Comparison of ENCODE assay signal across 21 mouse cellular contexts in genomic region chr10:95288206-95288605, GRCm38 (mm10). TPM values are rescaled to one million over a fixed set of nuclear protein-coding genes. Genes with fewer than 3 reads are reported as not detected.
DNase-seq lines count a peak whose midpoint lies in the region; ATAC-seq and TF ChIP-seq lines count a peak whose summit lies in the region.
"Had no signal": no experiment of that assay in that cellular context is flagged by ENCODE, and none has a peak within 500 bp of the region (broad histone marks: within the 10 kb centered on the region; RNA-seq: fewer than 3 reads in every experiment).

No protein-coding gene starts in this region.

- H3K4me2 ChIP-seq in forebrain, embryonic 16.5 days (ENCODE audit: low read length), result no peak overlapping the region
- no peak overlapping the region for H3K4me2 ChIP-seq in stomach, postnatal 0 days (replicated peaks; ENCODE audit: low read depth)
- H3K4me2 ChIP-seq: embryonic facial prominence, embryonic 15.5 days; limb, embryonic 13.5 days; midbrain, embryonic 12.5 days; neural tube, embryonic 15.5 days had no signal

- 30% methylated on average over 4 of the region's 4 CpGs for WGBS in forebrain, embryonic 16.5 days
- WGBS in stomach, postnatal 0 days, result 74% methylated on average over 4 of the region's 4 CpGs

- H3K27ac ChIP-seq in forebrain, embryonic 16.5 days (ENCODE audit: low read length), result no peak overlapping the region
- no peak overlapping the region for H3K27ac ChIP-seq in stomach, postnatal 0 days (replicated peaks)
- H3K27ac ChIP-seq: embryonic facial prominence, embryonic 15.5 days; gastrocnemius, adult 2 months; heart, embryonic 10.5 days; hindbrain, postnatal 0 days; limb, embryonic 13.5 days; midbrain, embryonic 12.5 days; neural tube, embryonic 15.5 days had no signal

- H3K36me3 ChIP-seq in forebrain, embryonic 16.5 days (ENCODE audit: control insufficient read depth, insufficient read depth), result no peaks in the 10 kb centered on the region
- no peaks in the 10 kb centered on the region for H3K36me3 ChIP-seq in stomach, postnatal 0 days (ENCODE audit: control insufficient read depth, insufficient read depth, low read length)
- H3K36me3 ChIP-seq: embryonic facial prominence, embryonic 15.5 days; heart, embryonic 10.5 days; limb, embryonic 13.5 days; liver, embryonic 12.5 days; midbrain, embryonic 12.5 days; neural tube, embryonic 15.5 days had no signal

- H3K9ac ChIP-seq in forebrain, embryonic 16.5 days (replicated peaks; ENCODE audit: low read depth, low read length), result no peak overlapping the region
- H3K9ac ChIP-seq in stomach, postnatal 0 days (ENCODE audit: low read length), result no peak overlapping the region
- H3K9ac ChIP-seq: embryonic facial prominence, embryonic 15.5 days; limb, embryonic 13.5 days; liver, embryonic 12.5 days; midbrain, embryonic 12.5 days; neural tube, embryonic 15.5 days had no signal

- peak; percentile 49 for DNase-seq in layer of hippocampus, adult 9-11 months
- no peak for DNase-seq in layer of hippocampus, postnatal 25 days (ENCODE audit: extremely low spot score in 1 of 2, low spot score in 1 of 2)
- peak; percentile 45 to 75 for DNase-seq in frontal cortex, postnatal 36 days (ENCODE audit: low spot score in 2 of 2)
- DNase-seq in right cerebral cortex, postnatal 25 days, result peak; percentile 43
- DNase-seq in stomach, postnatal 0 days (ENCODE audit: low spot score), result no peak
- DNase-seq: adrenal gland, adult 2 months; cerebellum, adult 11 months; cerebellum, adult 9-11 months; gastrocnemius, adult 2 months; kidney, postnatal 36 days; lung, adult 2 months had no signal

- H3K9me3 ChIP-seq in forebrain, embryonic 16.5 days (ENCODE audit: control insufficient read depth, low read length), result no peaks in the 10 kb centered on the region
- H3K9me3 ChIP-seq in stomach, postnatal 0 days (ENCODE audit: control insufficient read depth, low read length), result no peaks in the 10 kb centered on the region
- H3K9me3 ChIP-seq: embryonic facial prominence, embryonic 15.5 days; heart, embryonic 10.5 days; limb, embryonic 13.5 days; liver, embryonic 12.5 days; midbrain, embryonic 12.5 days; neural tube, embryonic 15.5 days had no signal

- H3K4me3 ChIP-seq in forebrain, embryonic 16.5 days (replicated peaks; ENCODE audit: low read length), result no peak overlapping the region
- no peak overlapping the region for H3K4me3 ChIP-seq in stomach, postnatal 0 days (ENCODE audit: low read depth, low read length)
- H3K4me3 ChIP-seq: embryonic facial prominence, embryonic 15.5 days; gastrocnemius, adult 2 months; heart, embryonic 10.5 days; limb, embryonic 13.5 days; liver, embryonic 12.5 days; midbrain, embryonic 12.5 days; neural tube, embryonic 15.5 days had no signal

- H3K4me1 ChIP-seq in forebrain, embryonic 16.5 days (replicated peaks; ENCODE audit: control insufficient read depth, insufficient read depth, low read length), result peaks cover 6% of the 10 kb centered on the region; the same call in 1 of the 2 replicates
- no peaks in the 10 kb centered on the region for H3K4me1 ChIP-seq in stomach, postnatal 0 days (replicated peaks; ENCODE audit: control insufficient read depth, insufficient read depth)
- H3K4me1 ChIP-seq: embryonic facial prominence, embryonic 15.5 days; limb, embryonic 13.5 days; midbrain, embryonic 12.5 days; neural tube, embryonic 15.5 days had no signal

- no peaks in the 10 kb centered on the region for H3K27me3 ChIP-seq in forebrain, embryonic 16.5 days (replicated peaks; ENCODE audit: control insufficient read depth, insufficient read depth, low read length)
- no peaks in the 10 kb centered on the region for H3K27me3 ChIP-seq in stomach, postnatal 0 days (ENCODE audit: control insufficient read depth, insufficient read depth, low read length)
- H3K27me3 ChIP-seq: embryonic facial prominence, embryonic 15.5 days; limb, embryonic 13.5 days; liver, embryonic 12.5 days; midbrain, embryonic 12.5 days; neural tube, embryonic 15.5 days had no signal

- no peak for TF ChIP-seq CTCF in stomach, postnatal 0 days (IDR thresholded peaks at IDR 0.05; ENCODE audit: low read depth)

- TF ChIP-seq EP300 in stomach, postnatal 0 days (optimal IDR thresholded peaks at IDR 0.05), result no peak

- ATAC-seq in forebrain, embryonic 16.5 days, result peak; percentile 71
- no peak for ATAC-seq in stomach, postnatal 0 days (ENCODE audit: low FRiP score, low TSS enrichment)
- no peak for ATAC-seq in cerebellum, adult (ENCODE audit: insufficient number of reproducible peaks, low FRiP score, low TSS enrichment)
- ATAC-seq: hindbrain, postnatal 0 days; intestine, embryonic 16.5 days; liver, embryonic 12.5 days had no signal

RNA-seq across cellular contexts. Expression of gene Cradd, which starts 35.7 kb away (rescaled TPM):
- total RNA-seq in layer of hippocampus, postnatal 25 days (2021), result 1 to 10 TPM; 5.9 to 6.4 TPM
- polyA plus RNA-seq in forebrain, embryonic 16.5 days (2015; fragmentation: Nextera tagmentation; extraction: Ambion mirVana), result 8.3 and 10.4 TPM in 2 replicates
- polyA plus RNA-seq in stomach, postnatal 0 days (2015; fragmentation: Nextera tagmentation; extraction: Ambion mirVana), result 9.8 and 12.5 TPM in 2 replicates

Comparison
In these comparisons a context has a peak if more than half of its experiments do, and no peak if none do; other contexts are left out.
1. DNase-seq: peak in layer of hippocampus, adult 9-11 months (single experiment), frontal cortex, postnatal 36 days (2 of 2) and right cerebral cortex, postnatal 25 days (single experiment); none in layer of hippocampus, postnatal 25 days (0 of 2) and stomach, postnatal 0 days (single experiment).